Mouse (Mus musculus): ENCODE results near the gene Cacna1e. TPM values are rescaled to one million over a fixed set of nuclear protein-coding genes. Genes with fewer than 3 reads are reported as not detected.

The Cacna1e gene
- polyA plus RNA-seq (2012; ENCODE audit: insufficient read depth, insufficient read length, missing spikeins) = 0.17 TPM in 1 of 2 replicates, not detected in the other

DNA sequence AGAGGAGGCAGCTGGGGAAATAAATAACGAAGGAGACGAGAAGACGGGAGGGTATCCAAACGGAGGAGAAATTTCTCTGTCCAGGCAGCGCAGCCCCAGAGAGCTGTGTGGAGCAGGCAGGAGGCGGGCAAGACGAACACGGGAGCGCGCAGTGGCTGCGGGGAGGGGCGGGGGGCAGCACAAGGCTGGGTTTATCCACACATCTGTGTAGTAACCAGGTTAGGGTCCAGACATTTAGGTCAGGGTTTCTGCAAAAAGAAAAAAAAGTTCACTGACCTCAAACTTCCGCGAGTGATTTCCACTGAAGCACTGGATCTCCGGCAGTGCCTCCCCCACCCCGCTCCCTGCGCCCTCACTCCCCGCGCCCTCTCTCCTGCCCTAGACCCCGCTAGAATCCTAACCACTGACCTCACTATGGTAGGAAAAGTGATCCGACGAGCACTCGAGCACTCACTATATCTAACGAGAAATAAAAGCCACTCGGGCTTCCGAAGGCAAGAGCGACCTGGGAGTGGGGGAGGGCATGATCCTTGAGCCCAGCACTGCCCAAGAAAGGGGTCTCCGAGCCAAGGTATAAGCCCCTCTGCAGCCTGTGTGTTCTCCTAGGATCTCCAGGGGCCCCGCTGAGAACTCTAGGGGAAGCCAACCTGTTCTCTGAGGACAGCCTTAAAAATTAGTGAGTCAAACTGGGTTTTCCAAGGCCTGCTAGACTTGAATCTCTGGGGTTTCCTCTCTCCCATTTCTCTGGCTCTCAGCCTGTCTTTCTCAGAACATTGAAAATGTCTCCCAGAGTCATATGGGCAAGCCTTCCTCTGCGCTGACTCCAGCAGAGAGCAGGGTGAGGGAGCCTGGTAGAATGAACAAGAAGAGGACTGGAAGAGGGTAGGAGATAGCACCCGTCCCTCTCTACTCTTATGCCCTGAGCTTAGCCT lies at the start of gene Cacna1e:
Cacna1e (minus strand) TSS at position 227 of the 932 bp plus-strand sequence.
- TF ChIP-seq POLR2A (IDR thresholded peaks at IDR 0.05; ENCODE audit: borderline replicate concordance, low read depth, low read length) = no peak
- TF ChIP-seq CTCF (IDR thresholded peaks at IDR 0.05; ENCODE audit: low read depth, low read length) = no peak
- Histone ChIP-seq H3K27ac (ENCODE audit: insufficient read depth, low read depth, low read length) (no peak within 1 kb of the TSS), H3K4me1 (ENCODE audit: control insufficient read depth, insufficient read depth, low read length) (no peaks in the 10 kb centered on the region), H3K4me3 (ENCODE audit: insufficient read depth, low read length) (no peak within 1 kb of the TSS)

GRCm38 (mm10) chr1:154918406-154918805 lies 34.1 kb upstream of the Cacna1e start:
- TF ChIP-seq CTCF (IDR thresholded peaks at IDR 0.05; ENCODE audit: low read depth, low read length) (no peak), POLR2A (IDR thresholded peaks at IDR 0.05; ENCODE audit: borderline replicate concordance, low read depth, low read length) (no peak)
- Histone ChIP-seq H3K27ac (ENCODE audit: insufficient read depth, low read depth, low read length) (no peak overlapping the region), H3K4me1 (ENCODE audit: control insufficient read depth, insufficient read depth, low read length) (no peaks in the 10 kb centered on the region), H3K4me3 (ENCODE audit: insufficient read depth, low read length) (no peak overlapping the region)

- no peak overlapping the region for H3K27ac ChIP-seq (ENCODE audit: insufficient read depth, low read depth, low read length)
- TF ChIP-seq CTCF (IDR thresholded peaks at IDR 0.05; ENCODE audit: low read depth, low read length) = no peak
- TF ChIP-seq POLR2A (IDR thresholded peaks at IDR 0.05; ENCODE audit: borderline replicate concordance, low read depth, low read length) = no peak
- H3K4me3 ChIP-seq (ENCODE audit: insufficient read depth, low read length) = no peak overlapping the region
- no peaks in the 10 kb centered on the region for H3K4me1 ChIP-seq (ENCODE audit: control insufficient read depth, insufficient read depth, low read length)
Measured at GRCm38 (mm10) chr1:154917438-154917837, 33.1 kb upstream of the Cacna1e start.

DNA sequence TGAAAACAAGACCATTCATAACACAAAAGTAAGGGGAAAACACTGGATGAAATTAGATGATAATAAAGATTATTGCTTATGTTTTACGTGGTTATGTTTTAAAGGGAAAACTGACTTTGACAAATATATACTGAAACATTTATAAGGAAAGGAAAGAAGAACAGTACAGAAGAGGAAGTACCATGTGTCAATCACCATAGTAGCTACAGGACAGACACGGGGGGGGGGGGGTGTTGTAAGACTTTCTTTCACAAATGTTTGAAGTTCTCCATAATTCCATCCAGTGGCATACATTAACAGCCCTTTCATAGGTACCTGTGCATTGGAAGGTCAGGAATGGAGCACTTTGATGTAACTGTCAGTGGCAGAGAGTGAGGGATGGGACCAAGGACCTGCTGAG lies 25.3 kb upstream of the Cacna1e start:
- Histone ChIP-seq H3K27ac (ENCODE audit: insufficient read depth, low read depth, low read length) (no peak overlapping the region), H3K4me1 (ENCODE audit: control insufficient read depth, insufficient read depth, low read length) (no peaks in the 10 kb centered on the region), H3K4me3 (ENCODE audit: insufficient read depth, low read length) (no peak overlapping the region)
- no peak for TF ChIP-seq CTCF (IDR thresholded peaks at IDR 0.05; ENCODE audit: low read depth, low read length)
- TF ChIP-seq POLR2A (IDR thresholded peaks at IDR 0.05; ENCODE audit: borderline replicate concordance, low read depth, low read length) = no peak

DNA sequence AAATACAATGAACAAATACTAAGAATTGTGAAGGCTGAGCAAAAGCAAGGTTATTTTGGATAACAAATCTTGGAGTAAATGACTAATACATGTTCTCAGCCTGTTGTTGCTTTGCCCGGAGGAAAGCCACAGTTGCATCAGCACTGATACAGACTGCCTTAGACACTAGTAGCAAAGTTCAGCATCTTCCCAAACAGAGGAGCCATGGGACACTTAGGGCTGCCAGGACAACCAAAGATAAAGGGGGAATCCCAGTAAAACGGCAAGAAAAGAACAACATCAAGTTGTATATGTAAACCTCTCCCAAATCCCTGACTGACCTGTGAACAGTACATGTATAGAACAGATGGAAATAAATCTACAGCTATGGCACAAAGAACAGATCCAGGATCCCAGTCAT lies 13.1 kb upstream of the Cacna1e start:
- no peaks in the 10 kb centered on the region for H3K4me1 ChIP-seq (ENCODE audit: control insufficient read depth, insufficient read depth, low read length)
- TF ChIP-seq POLR2A (IDR thresholded peaks at IDR 0.05; ENCODE audit: borderline replicate concordance, low read depth, low read length) (no peak), CTCF (IDR thresholded peaks at IDR 0.05; ENCODE audit: low read depth, low read length) (no peak)

GRCm38 (mm10) chr1:154890244-154890643 lies 5.9 kb upstream of the Cacna1e start:
- Histone ChIP-seq H3K4me1 (ENCODE audit: control insufficient read depth, insufficient read depth, low read length) (no peaks in the 10 kb centered on the region), H3K4me3 (ENCODE audit: insufficient read depth, low read length) (no peak overlapping the region), H3K27ac (ENCODE audit: insufficient read depth, low read depth, low read length) (no peak overlapping the region)
- TF ChIP-seq CTCF (IDR thresholded peaks at IDR 0.05; ENCODE audit: low read depth, low read length) (no peak), POLR2A (IDR thresholded peaks at IDR 0.05; ENCODE audit: borderline replicate concordance, low read depth, low read length) (no peak)

More for the DNA sequence above, 13.1 kb upstream of the Cacna1e start:
- Histone ChIP-seq H3K4me3 (ENCODE audit: insufficient read depth, low read length) (no peak overlapping the region), H3K27ac (ENCODE audit: insufficient read depth, low read depth, low read length) (no peak overlapping the region)

- no peak for TF ChIP-seq POLR2A (IDR thresholded peaks at IDR 0.05; ENCODE audit: borderline replicate concordance, low read depth, low read length)
- TF ChIP-seq CTCF (IDR thresholded peaks at IDR 0.05; ENCODE audit: low read depth, low read length) = no peak
Measured at GRCm38 (mm10) chr1:154888495-154888894, 4.2 kb upstream of the Cacna1e start.

DNA sequence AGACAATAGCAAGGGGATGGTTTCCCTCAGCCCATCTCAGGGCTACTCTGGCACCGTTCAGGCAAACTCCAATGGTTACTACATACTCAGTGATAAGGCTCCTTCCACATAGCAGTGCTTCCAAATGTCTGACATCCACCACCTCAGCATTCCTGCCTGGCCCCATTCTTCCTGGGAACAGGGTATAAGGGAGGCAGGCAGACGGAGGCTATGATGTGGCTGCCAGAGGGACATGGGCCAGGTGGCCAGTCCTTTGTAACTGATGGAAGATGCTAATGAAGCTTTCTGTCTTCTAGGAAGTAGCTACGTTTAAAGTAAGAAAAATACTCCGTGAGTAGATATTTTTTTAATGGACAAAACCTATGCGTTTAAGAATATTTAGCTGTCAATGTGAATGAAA lies 3.7 kb upstream of the Cacna1e start:
- H3K4me3 ChIP-seq (ENCODE audit: insufficient read depth, low read length) = no peak overlapping the region
- no peak overlapping the region for H3K27ac ChIP-seq (ENCODE audit: insufficient read depth, low read depth, low read length)
- no peaks in the 10 kb centered on the region for H3K4me1 ChIP-seq (ENCODE audit: control insufficient read depth, insufficient read depth, low read length)
- no peak for TF ChIP-seq POLR2A (IDR thresholded peaks at IDR 0.05; ENCODE audit: borderline replicate concordance, low read depth, low read length)
- no peak for TF ChIP-seq CTCF (IDR thresholded peaks at IDR 0.05; ENCODE audit: low read depth, low read length)

More at GRCm38 (mm10) chr1:154888495-154888894, 4.2 kb upstream of the Cacna1e start:
- Histone ChIP-seq H3K4me1 (ENCODE audit: control insufficient read depth, insufficient read depth, low read length) (no peaks in the 10 kb centered on the region), H3K4me3 (ENCODE audit: insufficient read depth, low read length) (no peak overlapping the region), H3K27ac (ENCODE audit: insufficient read depth, low read depth, low read length) (no peak overlapping the region)

- H3K4me3 ChIP-seq (ENCODE audit: insufficient read depth, low read length) = no peak overlapping the region
- no peak overlapping the region for H3K27ac ChIP-seq (ENCODE audit: insufficient read depth, low read depth, low read length)
- H3K4me1 ChIP-seq (ENCODE audit: control insufficient read depth, insufficient read depth, low read length) = no peaks in the 10 kb centered on the region
- TF ChIP-seq POLR2A (IDR thresholded peaks at IDR 0.05; ENCODE audit: borderline replicate concordance, low read depth, low read length) (no peak), CTCF (IDR thresholded peaks at IDR 0.05; ENCODE audit: low read depth, low read length) (no peak)
Measured at GRCm38 (mm10) chr1:154887546-154887945, 3.2 kb upstream of the Cacna1e start.

DNA sequence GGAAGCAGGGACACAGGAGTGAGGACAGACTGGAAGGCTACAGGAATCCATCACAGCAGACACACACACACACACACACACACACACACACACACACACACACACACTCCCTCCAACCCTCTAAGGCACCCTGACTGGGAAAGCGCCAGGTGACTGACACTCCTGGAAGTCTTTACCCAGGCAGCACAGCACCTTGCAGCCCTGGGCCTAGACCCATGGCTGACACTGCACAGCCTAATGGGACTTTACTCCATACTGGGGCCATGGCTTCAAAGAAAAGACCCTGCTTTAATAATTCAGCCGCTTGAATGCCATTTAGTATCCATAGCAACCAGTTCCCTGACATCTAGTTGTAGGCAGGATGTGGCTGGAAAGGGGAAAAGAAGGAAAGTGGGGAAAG lies 2.3 kb upstream of the Cacna1e start:
- TF ChIP-seq POLR2A (IDR thresholded peaks at IDR 0.05; ENCODE audit: borderline replicate concordance, low read depth, low read length) (no peak), CTCF (IDR thresholded peaks at IDR 0.05; ENCODE audit: low read depth, low read length) (no peak)
- Histone ChIP-seq H3K27ac (ENCODE audit: insufficient read depth, low read depth, low read length) (no peak overlapping the region), H3K4me3 (ENCODE audit: insufficient read depth, low read length) (no peak overlapping the region), H3K4me1 (ENCODE audit: control insufficient read depth, insufficient read depth, low read length) (no peaks in the 10 kb centered on the region)

Data from bone marrow macrophage, adult 2 months (primary cell).